Mouse (Mus musculus): Measurements from ENCODE around the gene Prl2b1.

- TF ChIP-seq CTCF (IDR thresholded peaks at IDR 0.05; ENCODE audit: low read depth) (no peak), EP300 (IDR thresholded peaks at IDR 0.05; ENCODE audit: low read depth) (no peak)
These were observed 47.8 kb downstream of the Prl2b1 start for GRCm38 (mm10) chr13:27342733-27343275.

Measured in heart, postnatal 0 days (tissue).